Mouse (Mus musculus): Measurements from ENCODE around the gene Mief1. TPM values are rescaled to one million over a fixed set of nuclear protein-coding genes. Genes with fewer than 3 reads are reported as not detected.

Gene Mief1
- polyA plus RNA-seq, 1 experiment from 2014 or later: 26.8 TPM

- no peak for ATAC-seq (replicated peaks; ENCODE audit: insufficient number of reproducible peaks, low FRiP score, low TSS enrichment)
- H3K4me3 ChIP-seq (ENCODE audit: low read depth, low read length): no peak overlapping the region
- H3K36me3 ChIP-seq (ENCODE audit: control insufficient read depth, insufficient read depth, low read length): no peaks in the 10 kb centered on the region
- H3K27me3 ChIP-seq (ENCODE audit: control insufficient read depth, insufficient read depth, low read length): peaks cover 28% of the 10 kb centered on the region
- WGBS (ENCODE audit: insufficient replicate concordance): 14% methylated on average over 6 of the region's 6 CpGs
- no peaks in the 10 kb centered on the region for H3K4me1 ChIP-seq (ENCODE audit: control insufficient read depth, insufficient read depth, low read length)
- no peak overlapping the region for H3K27ac ChIP-seq (ENCODE audit: low read depth, low read length)
- no peaks in the 10 kb centered on the region for H3K9me3 ChIP-seq (replicated peaks; ENCODE audit: control insufficient read depth, low read length)
- no peak overlapping the region for H3K9ac ChIP-seq (ENCODE audit: low read depth, low read length)
- no peak overlapping the region for H3K4me2 ChIP-seq
These were observed 46.8 kb downstream of the Mief1 start for GRCm38 (mm10) chr15:80280646-80281045.

GRCm38 (mm10) chr15:80286851-80287415 is 53.1 kb downstream of the Mief1 start, which contains the start of gene Cacna1i:
TSS of gene Cacna1i (plus strand) at chr15:80287238.
- Histone ChIP-seq H3K4me3 (ENCODE audit: low read depth, low read length) (peak within 1 kb of the TSS; percentile 44), H3K36me3 (ENCODE audit: control insufficient read depth, insufficient read depth, low read length) (no peaks in the 10 kb centered on the region), H3K4me2 (peak within 1 kb of the TSS; percentile 86), H3K27me3 (ENCODE audit: control insufficient read depth, insufficient read depth, low read length) (peaks cover 75% of the 10 kb centered on the region), H3K27ac (ENCODE audit: low read depth, low read length) (no peak within 1 kb of the TSS), H3K9me3 (replicated peaks; ENCODE audit: control insufficient read depth, low read length) (no peaks in the 10 kb centered on the region), H3K4me1 (ENCODE audit: control insufficient read depth, insufficient read depth, low read length) (0 out of 2 replicates have a peak, but pooled peaks cover 3% of the 10 kb centered on the region), H3K9ac (ENCODE audit: low read depth, low read length) (no peak within 1 kb of the TSS; the same call in 1 of the 2 replicates)
- no peak for ATAC-seq (replicated peaks; ENCODE audit: insufficient number of reproducible peaks, low FRiP score, low TSS enrichment)
- 1% methylated on average over 49 of the region's 50 CpGs for WGBS (ENCODE audit: insufficient replicate concordance)

GRCm38 (mm10) chr15:80288036-80288435 is 54.2 kb downstream of the Mief1 start:
- 3% methylated on average over 23 of the region's 23 CpGs for WGBS (ENCODE audit: insufficient replicate concordance)
- H3K4me3 ChIP-seq (ENCODE audit: low read depth, low read length): peak overlapping the region; percentile 44

GRCm38 (mm10) chr15:80289436-80289835 is 55.6 kb downstream of the Mief1 start:
- Histone ChIP-seq H3K27me3 (ENCODE audit: control insufficient read depth, insufficient read depth, low read length) (peaks cover 74% of the 10 kb centered on the region), H3K9ac (ENCODE audit: low read depth, low read length) (no peak overlapping the region), H3K4me2 (no peak overlapping the region), H3K4me3 (ENCODE audit: low read depth, low read length) (no peak overlapping the region), H3K36me3 (ENCODE audit: control insufficient read depth, insufficient read depth, low read length) (no peaks in the 10 kb centered on the region), H3K4me1 (ENCODE audit: control insufficient read depth, insufficient read depth, low read length) (0 out of 2 replicates have a peak, but pooled peaks cover 3% of the 10 kb centered on the region), H3K27ac (ENCODE audit: low read depth, low read length) (no peak overlapping the region), H3K9me3 (replicated peaks; ENCODE audit: control insufficient read depth, low read length) (no peaks in the 10 kb centered on the region)
- WGBS (ENCODE audit: insufficient replicate concordance): 2% methylated on average over 10 of the region's 10 CpGs
- no peak for ATAC-seq (replicated peaks; ENCODE audit: insufficient number of reproducible peaks, low FRiP score, low TSS enrichment)

More at GRCm38 (mm10) chr15:80288036-80288435, 54.2 kb downstream of the Mief1 start:
- 0 out of 2 replicates have a peak, but pooled peaks cover 3% of the 10 kb centered on the region for H3K4me1 ChIP-seq (ENCODE audit: control insufficient read depth, insufficient read depth, low read length)
- H3K36me3 ChIP-seq (ENCODE audit: control insufficient read depth, insufficient read depth, low read length): no peaks in the 10 kb centered on the region
- no peak for ATAC-seq (replicated peaks; ENCODE audit: insufficient number of reproducible peaks, low FRiP score, low TSS enrichment)
- peaks cover 78% of the 10 kb centered on the region for H3K27me3 ChIP-seq (ENCODE audit: control insufficient read depth, insufficient read depth, low read length)
- H3K9me3 ChIP-seq (replicated peaks; ENCODE audit: control insufficient read depth, low read length): no peaks in the 10 kb centered on the region
- H3K9ac ChIP-seq (ENCODE audit: low read depth, low read length): no peak overlapping the region
- no peak overlapping the region for H3K27ac ChIP-seq (ENCODE audit: low read depth, low read length)
- peak overlapping the region; percentile 86 for H3K4me2 ChIP-seq

GRCm38 (mm10) chr15:80297146-80297545 is 63.3 kb downstream of the Mief1 start:
- no peak for ATAC-seq (replicated peaks; ENCODE audit: insufficient number of reproducible peaks, low FRiP score, low TSS enrichment)
- WGBS (ENCODE audit: insufficient replicate concordance): 92% methylated on average over 1 of the region's 1 CpGs
- H3K36me3 ChIP-seq (ENCODE audit: control insufficient read depth, insufficient read depth, low read length): no peaks in the 10 kb centered on the region

More at GRCm38 (mm10) chr15:80297146-80297545, 63.3 kb downstream of the Mief1 start:
- Histone ChIP-seq H3K9ac (ENCODE audit: low read depth, low read length) (no peak overlapping the region), H3K4me2 (no peak overlapping the region), H3K4me3 (ENCODE audit: low read depth, low read length) (no peak overlapping the region), H3K9me3 (replicated peaks; ENCODE audit: control insufficient read depth, low read length) (0 out of 2 replicates have a peak, but pooled peaks cover 2% of the 10 kb centered on the region), H3K27me3 (ENCODE audit: control insufficient read depth, insufficient read depth, low read length) (peaks cover 13% of the 10 kb centered on the region; the same call in 1 of the 2 replicates), H3K4me1 (ENCODE audit: control insufficient read depth, insufficient read depth, low read length) (no peaks in the 10 kb centered on the region), H3K27ac (ENCODE audit: low read depth, low read length) (no peak overlapping the region)

Other genes with a start within 250 kb of the Mief1 start
- 1.3 and 2.0 TPM in 2 replicates for gene Pdgfb, start 219.0 kb upstream of the Mief1 start, polyA plus RNA-seq (2014; fragmentation: Nextera tagmentation; extraction: Ambion mirVana)
- gene Syngr1, start 142.7 kb upstream of the Mief1 start, polyA plus RNA-seq (2014; fragmentation: Nextera tagmentation; extraction: Ambion mirVana): 15.2 and 20.7 TPM in 2 replicates
- gene Rpl3, start 142.2 kb upstream of the Mief1 start, polyA plus RNA-seq (2014; fragmentation: Nextera tagmentation; extraction: Ambion mirVana): 861 and 879 TPM in 2 replicates
- 18.8 and 25.1 TPM in 2 replicates for gene Tab1, start 100.9 kb upstream of the Mief1 start, polyA plus RNA-seq (2014; fragmentation: Nextera tagmentation; extraction: Ambion mirVana)
- gene Mgat3, start 60.3 kb upstream of the Mief1 start, polyA plus RNA-seq (2014; fragmentation: Nextera tagmentation; extraction: Ambion mirVana): 1.8 and 2.1 TPM in 2 replicates
- gene AC140267.1, start 1.8 kb downstream of the Mief1 start, polyA plus RNA-seq (2014; fragmentation: Nextera tagmentation; extraction: Ambion mirVana): not detected in 2 replicates
- 90.2 and 94.4 TPM in 2 replicates for gene Atf4, start 21.2 kb downstream of the Mief1 start, polyA plus RNA-seq (2014; fragmentation: Nextera tagmentation; extraction: Ambion mirVana)
- gene Rps19bp1, start 30.3 kb downstream of the Mief1 start, polyA plus RNA-seq (2014; fragmentation: Nextera tagmentation; extraction: Ambion mirVana): 48.1 and 53.8 TPM in 2 replicates
- 0.01 TPM in 1 of 2 replicates, not detected in the other for gene Cacna1i, start 53.2 kb downstream of the Mief1 start, polyA plus RNA-seq (2014; fragmentation: Nextera tagmentation; extraction: Ambion mirVana)